Comparison of ENCODE assay signal across 25 mouse cellular contexts in the genomic region with DNA sequence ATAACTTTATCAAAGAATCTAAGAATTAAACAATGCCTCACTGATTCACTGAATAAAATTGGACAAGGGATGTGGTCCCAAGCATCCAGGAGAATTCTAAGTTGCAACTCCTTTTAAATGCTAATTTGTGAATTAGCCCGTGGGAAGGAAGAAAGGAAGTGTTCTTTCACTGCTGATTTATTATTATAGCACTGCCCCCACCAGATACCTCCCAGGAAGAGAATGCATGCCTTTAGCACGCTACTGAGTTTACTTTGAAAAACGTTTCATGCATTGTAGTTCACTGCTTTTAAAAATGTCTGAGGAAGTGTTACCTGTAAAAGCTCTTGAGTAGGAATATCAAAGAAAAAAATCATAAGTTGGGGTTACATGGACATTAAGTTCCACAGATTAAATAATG. TPM values are rescaled to one million over a fixed set of nuclear protein-coding genes. Genes with fewer than 3 reads are reported as not detected.
DNase-seq lines count a peak whose midpoint lies in the region; ATAC-seq and TF ChIP-seq lines count a peak whose summit lies in the region.
"Had no signal": no experiment of that assay in that cellular context is flagged by ENCODE, and none has a peak within 500 bp of the region (broad histone marks: within the 10 kb centered on the region; RNA-seq: fewer than 3 reads in every experiment).

No protein-coding gene starts in this region.

- TF ChIP-seq CTCF in kidney, adult 2 months (conservative IDR thresholded peaks at IDR 0.05; ENCODE audit: insufficient read depth, insufficient read length, low read depth, low read length): no peak

- H3K27ac ChIP-seq in forebrain, embryonic 11.5 days (ENCODE audit: low read depth, low read length): no peak overlapping the region
- no peak overlapping the region for H3K27ac ChIP-seq in forebrain, embryonic 15.5 days (replicated peaks)
- H3K27ac ChIP-seq in kidney, embryonic 15.5 days: no peak overlapping the region
- H3K27ac ChIP-seq in kidney, adult 2 months (ENCODE audit: insufficient read depth, low read depth, low read length): no peak overlapping the region
- H3K27ac ChIP-seq in neural tube, embryonic 11.5 days (ENCODE audit: low read depth, low read length): no peak overlapping the region
- H3K27ac ChIP-seq: embryonic facial prominence, embryonic 10.5 days; gastrocnemius, adult 2 months; heart, embryonic 13.5 days; hindbrain, embryonic 12.5 days had no signal

- H3K27me3 ChIP-seq in forebrain, embryonic 11.5 days (ENCODE audit: control insufficient read depth, insufficient read depth, low read length): no peaks in the 10 kb centered on the region
- H3K27me3 ChIP-seq in forebrain, embryonic 15.5 days: no peaks in the 10 kb centered on the region
- no peaks in the 10 kb centered on the region for H3K27me3 ChIP-seq in kidney, embryonic 15.5 days
- H3K27me3 ChIP-seq in kidney, adult 2 months (replicated peaks; ENCODE audit: control insufficient read depth, insufficient read depth, low read length): no peaks in the 10 kb centered on the region
- no peaks in the 10 kb centered on the region for H3K27me3 ChIP-seq in neural tube, embryonic 11.5 days (ENCODE audit: control insufficient read depth, insufficient read depth, low read length)
- H3K27me3 ChIP-seq: heart, embryonic 13.5 days; hindbrain, embryonic 12.5 days had no signal

- WGBS in forebrain, embryonic 11.5 days: 33% methylated on average over 3 of the region's 3 CpGs
- WGBS in forebrain, embryonic 15.5 days: 21% methylated on average over 3 of the region's 3 CpGs
- 2% methylated on average over 3 of the region's 3 CpGs for WGBS in kidney, embryonic 15.5 days
- WGBS in kidney, adult 2 months: 5% methylated on average over 3 of the region's 3 CpGs
- 7% methylated on average over 3 of the region's 3 CpGs for WGBS in neural tube, embryonic 11.5 days

- H3K4me1 ChIP-seq in forebrain, embryonic 11.5 days (replicated peaks; ENCODE audit: control insufficient read depth, insufficient read depth, low read length): no peaks in the 10 kb centered on the region
- H3K4me1 ChIP-seq in forebrain, embryonic 15.5 days: no peaks in the 10 kb centered on the region
- H3K4me1 ChIP-seq in kidney, embryonic 15.5 days: peaks cover 4% of the 10 kb centered on the region; the same call in 1 of the 2 replicates
- H3K4me1 ChIP-seq in kidney, adult 2 months (ENCODE audit: control insufficient read depth, insufficient read depth, low read length): no peaks in the 10 kb centered on the region
- H3K4me1 ChIP-seq in neural tube, embryonic 11.5 days (ENCODE audit: control insufficient read depth, insufficient read depth, low read length): no peaks in the 10 kb centered on the region
- H3K4me1 ChIP-seq: embryonic facial prominence, embryonic 10.5 days; heart, embryonic 13.5 days; hindbrain, embryonic 12.5 days had no signal

- TF ChIP-seq POLR2A in kidney, adult 2 months (IDR thresholded peaks at IDR 0.05; ENCODE audit: low read depth, low read length): no peak

- no peaks in the 10 kb centered on the region for H3K36me3 ChIP-seq in forebrain, embryonic 11.5 days (ENCODE audit: control insufficient read depth, insufficient read depth, low read length)
- H3K36me3 ChIP-seq in forebrain, embryonic 15.5 days: no peaks in the 10 kb centered on the region
- H3K36me3 ChIP-seq in kidney, embryonic 15.5 days: no peaks in the 10 kb centered on the region
- no peaks in the 10 kb centered on the region for H3K36me3 ChIP-seq in kidney, adult 2 months (ENCODE audit: control insufficient read depth, insufficient read depth, low read length)
- H3K36me3 ChIP-seq in neural tube, embryonic 11.5 days (ENCODE audit: control insufficient read depth, insufficient read depth, low read length): no peaks in the 10 kb centered on the region
- H3K36me3 ChIP-seq: embryonic facial prominence, embryonic 10.5 days; heart, embryonic 13.5 days; hindbrain, embryonic 12.5 days had no signal

- no peak for DNase-seq in forebrain, embryonic 11.5 days (ENCODE audit: low spot score)
- DNase-seq in kidney, adult 2 months: no peak
- no peak for DNase-seq in neural tube, embryonic 11.5 days (ENCODE audit: low spot score)
- no peak for DNase-seq in neural tube, embryonic 10.5 days (ENCODE audit: extremely low spot score, low spot score)
- peak; percentile 3 for DNase-seq in embryo, embryonic 11.5 days (ENCODE audit: low read depth, low spot score)
- no peak for DNase-seq in frontal cortex, postnatal 36 days (ENCODE audit: low spot score in 2 of 2)
- DNase-seq: adrenal gland, postnatal 14 days; cerebellum, adult 18-20 months; cerebellum, adult 9-11 months; cerebellum, postnatal 36 days; forebrain, postnatal 0 days; gastrocnemius, adult 2 months; gastrocnemius, postnatal 25 days; heart, adult 11 months; heart, postnatal 36 days had no signal

- H3K4me3 ChIP-seq in forebrain, embryonic 11.5 days (ENCODE audit: low read depth, low read length): no peak overlapping the region
- H3K4me3 ChIP-seq in forebrain, embryonic 15.5 days: no peak overlapping the region
- no peak overlapping the region for H3K4me3 ChIP-seq in kidney, embryonic 15.5 days (replicated peaks)
- H3K4me3 ChIP-seq in kidney, adult 2 months (ENCODE audit: insufficient read depth, low read depth, low read length): no peak overlapping the region
- H3K4me3 ChIP-seq in neural tube, embryonic 11.5 days (ENCODE audit: low read depth, low read length): no peak overlapping the region
- H3K4me3 ChIP-seq: embryonic facial prominence, embryonic 10.5 days; gastrocnemius, adult 2 months; heart, embryonic 13.5 days; hindbrain, embryonic 12.5 days had no signal

- no peaks in the 10 kb centered on the region for H3K9me3 ChIP-seq in forebrain, embryonic 11.5 days (ENCODE audit: control insufficient read depth, low read length)
- no peaks in the 10 kb centered on the region for H3K9me3 ChIP-seq in forebrain, embryonic 15.5 days
- no peaks in the 10 kb centered on the region for H3K9me3 ChIP-seq in kidney, embryonic 15.5 days (replicated peaks)
- no peaks in the 10 kb centered on the region for H3K9me3 ChIP-seq in neural tube, embryonic 11.5 days (ENCODE audit: control insufficient read depth, low read length)
- H3K9me3 ChIP-seq: heart, embryonic 13.5 days; hindbrain, embryonic 12.5 days had no signal

- peak; percentile 23; the same call in 1 of the 2 replicates for ATAC-seq in forebrain, embryonic 11.5 days (replicated peaks; ENCODE audit: low FRiP score)
- ATAC-seq in forebrain, embryonic 15.5 days (replicated peaks): no peak
- peak; percentile 75 for ATAC-seq in kidney, embryonic 15.5 days (replicated peaks; ENCODE audit: low FRiP score)
- ATAC-seq in neural tube, embryonic 11.5 days (ENCODE audit: insufficient read depth, low FRiP score, low TSS enrichment): peak; percentile 80
- ATAC-seq: forebrain, postnatal 0 days; hindbrain, embryonic 16.5 days had no signal

- H3K4me2 ChIP-seq in forebrain, embryonic 11.5 days (ENCODE audit: low read depth, low read length, severe bottlenecking): no peak overlapping the region
- no peak overlapping the region for H3K4me2 ChIP-seq in forebrain, embryonic 15.5 days (replicated peaks)
- no peak overlapping the region for H3K4me2 ChIP-seq in kidney, embryonic 15.5 days
- H3K4me2 ChIP-seq in neural tube, embryonic 11.5 days (ENCODE audit: low read depth): no peak overlapping the region
- H3K4me2 ChIP-seq: heart, embryonic 13.5 days; hindbrain, embryonic 12.5 days had no signal

- H3K9ac ChIP-seq in forebrain, embryonic 11.5 days (ENCODE audit: low read length): no peak overlapping the region
- no peak overlapping the region for H3K9ac ChIP-seq in forebrain, embryonic 15.5 days (replicated peaks)
- no peak overlapping the region for H3K9ac ChIP-seq in kidney, embryonic 15.5 days
- no peak overlapping the region for H3K9ac ChIP-seq in neural tube, embryonic 11.5 days (ENCODE audit: low read length)
- H3K9ac ChIP-seq: forebrain, postnatal 0 days; heart, embryonic 13.5 days; hindbrain, embryonic 12.5 days had no signal

RNA-seq across cellular contexts. Expression of gene Klri1, which starts 3.6 kb away (rescaled TPM):
- not detected in 2 replicates for polyA plus RNA-seq in forebrain, embryonic 11.5 days (2014; fragmentation: Nextera tagmentation; extraction: Ambion mirVana)
- polyA plus RNA-seq in forebrain, embryonic 15.5 days (2015; fragmentation: Nextera tagmentation; extraction: Ambion mirVana): not detected in 2 replicates
- polyA plus RNA-seq in kidney, embryonic 15.5 days (2015; fragmentation: Nextera tagmentation; extraction: Ambion mirVana): 0.26 TPM in 1 of 2 replicates, not detected in the other
- polyA plus RNA-seq in kidney, adult 2 months (2012; rRNA removed): not detected in 2 replicates
- not detected in 2 replicates for polyA plus RNA-seq in neural tube, embryonic 11.5 days (2014; fragmentation: Nextera tagmentation; extraction: Ambion mirVana)
- polyA plus RNA-seq: C2C12; embryonic facial prominence, embryonic 10.5 days; embryonic facial prominence, embryonic 14.5 days; forebrain, postnatal 0 days; heart, embryonic 13.5 days; heart, postnatal 0 days; hindbrain, embryonic 12.5 days; intestine, embryonic 14.5 days had no signal

RNA-seq across cellular contexts. Expression of gene Klri2, which starts 19.8 kb away (rescaled TPM):
- polyA plus RNA-seq in forebrain, embryonic 11.5 days (2014; fragmentation: Nextera tagmentation; extraction: Ambion mirVana): not detected in 2 replicates
- polyA plus RNA-seq in forebrain, embryonic 15.5 days (2015; fragmentation: Nextera tagmentation; extraction: Ambion mirVana): not detected in 2 replicates
- polyA plus RNA-seq in kidney, embryonic 15.5 days (2015; fragmentation: Nextera tagmentation; extraction: Ambion mirVana): not detected in 2 replicates
- polyA plus RNA-seq in kidney, adult 2 months (2012; rRNA removed): 0.01 and 0.06 TPM in 2 replicates
- polyA plus RNA-seq in neural tube, embryonic 11.5 days (2014; fragmentation: Nextera tagmentation; extraction: Ambion mirVana): not detected in 2 replicates
- polyA plus RNA-seq: C2C12; embryonic facial prominence, embryonic 10.5 days; embryonic facial prominence, embryonic 14.5 days; heart, embryonic 13.5 days; heart, postnatal 0 days; hindbrain, embryonic 12.5 days; hindbrain, embryonic 16.5 days had no signal

RNA-seq across cellular contexts. Expression of gene Klrc1, which starts 41.7 kb away (rescaled TPM):
- polyA plus RNA-seq in forebrain, embryonic 11.5 days (2014; fragmentation: Nextera tagmentation; extraction: Ambion mirVana): not detected in 2 replicates
- polyA plus RNA-seq in forebrain, embryonic 15.5 days (2015; fragmentation: Nextera tagmentation; extraction: Ambion mirVana): not detected in 2 replicates
- not detected in 2 replicates for polyA plus RNA-seq in kidney, embryonic 15.5 days (2015; fragmentation: Nextera tagmentation; extraction: Ambion mirVana)
- polyA plus RNA-seq in kidney, adult 2 months (2012; rRNA removed): 0.34 TPM in 1 of 2 replicates, not detected in the other
- polyA plus RNA-seq in neural tube, embryonic 11.5 days (2014; fragmentation: Nextera tagmentation; extraction: Ambion mirVana): not detected in 2 replicates
- polyA plus RNA-seq: C2C12; embryonic facial prominence, embryonic 10.5 days; embryonic facial prominence, embryonic 14.5 days; forebrain, postnatal 0 days; heart, embryonic 13.5 days; heart, postnatal 0 days; hindbrain, embryonic 12.5 days; hindbrain, embryonic 16.5 days; intestine, embryonic 14.5 days had no signal

RNA-seq across cellular contexts. Expression of gene Klrc2, which starts 60.0 kb away (rescaled TPM):
- not detected in 2 replicates for polyA plus RNA-seq in forebrain, embryonic 11.5 days (2014; fragmentation: Nextera tagmentation; extraction: Ambion mirVana)
- not detected in 2 replicates for polyA plus RNA-seq in forebrain, embryonic 15.5 days (2015; fragmentation: Nextera tagmentation; extraction: Ambion mirVana)
- not detected in 2 replicates for polyA plus RNA-seq in kidney, embryonic 15.5 days (2015; fragmentation: Nextera tagmentation; extraction: Ambion mirVana)
- 0.06 and 0.26 TPM in 2 replicates for polyA plus RNA-seq in kidney, adult 2 months (2012; rRNA removed)
- not detected in 2 replicates for polyA plus RNA-seq in neural tube, embryonic 11.5 days (2014; fragmentation: Nextera tagmentation; extraction: Ambion mirVana)
- polyA plus RNA-seq: C2C12; embryonic facial prominence, embryonic 10.5 days; embryonic facial prominence, embryonic 14.5 days; forebrain, postnatal 0 days; heart, embryonic 13.5 days; heart, postnatal 0 days; hindbrain, embryonic 12.5 days; hindbrain, embryonic 16.5 days; intestine, embryonic 14.5 days had no signal
